Mouse (Mus musculus) cerebellum, adult 9-11 months (tissue): ENCODE data around the gene Rreb1.

Source experiments
- DNase-seq: peaks from one replicate; pipeline ENCODE4 v3.0.0; 2022

The Rreb1 gene

DNA sequence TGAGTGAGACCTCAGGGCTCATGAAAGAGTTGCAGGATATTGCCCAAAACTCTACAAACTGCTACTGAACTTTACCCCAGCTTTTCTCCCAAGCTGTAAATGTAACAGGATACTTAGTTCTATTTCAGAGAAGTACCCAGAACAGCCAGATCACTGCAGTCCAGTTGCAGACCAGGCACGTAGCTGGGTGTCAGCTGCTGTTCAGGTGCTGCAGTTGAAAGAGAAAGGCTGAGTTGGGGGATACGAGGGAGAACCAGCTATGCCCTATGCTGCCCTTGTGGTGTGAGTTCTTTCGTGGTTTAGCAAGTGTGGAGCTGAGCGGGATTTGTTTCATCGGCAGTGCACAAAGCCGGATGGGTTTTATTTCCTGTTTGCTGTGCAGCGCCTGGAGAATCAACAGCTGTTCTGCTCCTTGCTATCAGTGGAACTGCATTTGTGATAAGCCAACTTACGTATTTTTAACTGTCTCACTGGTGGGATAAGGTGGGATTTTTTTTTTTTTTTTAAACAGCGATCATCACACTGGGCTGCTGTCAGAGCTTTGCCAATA is 102.5 kb downstream of the Rreb1 start:
- no peak for DNase-seq

DNA sequence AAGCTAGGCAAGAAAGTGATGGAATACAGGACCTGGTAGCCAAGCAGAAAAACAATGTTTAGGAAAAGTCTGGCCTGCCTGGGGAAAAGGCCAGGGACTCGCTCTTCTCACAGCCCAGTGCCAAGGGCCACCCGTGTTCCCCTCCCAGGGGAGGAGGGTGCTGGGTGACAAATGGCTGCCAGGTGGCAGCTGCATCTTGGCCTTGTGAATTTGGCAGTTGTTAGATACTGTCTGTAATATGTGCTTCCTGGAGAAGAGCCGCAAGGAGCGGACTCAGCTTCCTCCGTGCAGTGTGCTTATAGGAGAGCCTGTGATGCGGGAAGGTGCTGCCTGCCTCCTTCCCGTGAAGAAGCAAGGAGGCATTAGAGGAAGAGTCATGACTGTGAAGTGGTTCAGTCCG is 104.3 kb downstream of the Rreb1 start:
- no peak for DNase-seq

DNA sequence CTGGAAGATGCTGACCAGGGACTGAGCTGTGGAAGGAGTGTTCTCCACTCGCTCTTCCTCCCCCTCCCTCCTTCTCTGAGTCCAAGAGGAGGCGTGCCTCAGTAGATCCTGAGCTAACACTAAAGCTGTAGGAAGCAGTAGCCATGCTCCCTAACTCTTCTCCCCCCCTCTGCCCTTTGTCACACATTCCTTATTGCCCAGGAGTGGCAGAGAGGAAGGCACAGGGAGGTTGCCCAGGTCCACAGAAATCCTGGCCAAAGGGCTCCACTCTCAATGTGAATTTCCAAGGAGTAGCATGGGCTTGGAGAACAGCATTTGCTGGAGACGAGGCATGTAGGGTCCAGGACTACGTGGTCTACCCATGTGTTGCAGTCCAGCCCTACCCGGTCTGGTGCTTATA is 104.8 kb downstream of the Rreb1 start:
- no peak for DNase-seq

DNA sequence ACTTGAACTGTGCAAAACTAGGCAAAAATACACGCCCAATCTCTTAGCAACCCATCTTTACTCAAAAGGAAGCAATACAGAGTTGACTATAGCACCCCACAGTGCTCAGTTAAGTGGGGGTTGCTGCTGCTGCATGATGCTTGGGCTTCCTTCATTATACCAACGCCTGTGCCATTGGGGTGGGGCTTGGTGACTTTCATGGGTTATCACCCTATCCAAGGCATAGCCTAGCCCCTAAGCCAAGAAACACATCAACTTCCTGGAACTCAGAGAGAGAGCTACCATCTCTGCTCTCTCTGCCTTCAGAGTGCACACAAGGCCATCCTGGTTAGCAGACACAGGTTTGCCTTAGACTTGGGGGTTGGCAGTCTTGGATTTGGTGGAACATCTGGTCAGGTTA is 107.2 kb downstream of the Rreb1 start:
- DNase-seq: no peak

DNA sequence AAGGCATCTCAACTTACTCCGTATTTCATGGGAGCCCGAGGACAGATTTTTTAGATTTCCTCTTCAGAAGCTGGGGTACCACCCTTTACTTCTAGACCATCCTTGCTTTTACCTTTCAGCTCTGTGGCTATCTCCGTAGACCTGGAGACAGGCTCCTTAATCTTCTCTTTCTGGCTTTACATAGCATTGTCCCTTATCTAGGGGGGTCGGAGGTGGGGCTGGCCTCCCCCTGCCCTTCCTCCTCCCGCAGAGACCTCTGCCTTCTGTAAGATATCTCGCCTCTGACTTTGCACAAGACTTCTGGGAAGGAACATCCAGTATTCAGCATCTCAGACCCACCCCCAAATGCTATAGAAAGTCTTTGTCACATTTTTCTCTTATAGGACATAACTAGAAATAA is 107.8 kb downstream of the Rreb1 start:
- DNase-seq: no peak

DNA sequence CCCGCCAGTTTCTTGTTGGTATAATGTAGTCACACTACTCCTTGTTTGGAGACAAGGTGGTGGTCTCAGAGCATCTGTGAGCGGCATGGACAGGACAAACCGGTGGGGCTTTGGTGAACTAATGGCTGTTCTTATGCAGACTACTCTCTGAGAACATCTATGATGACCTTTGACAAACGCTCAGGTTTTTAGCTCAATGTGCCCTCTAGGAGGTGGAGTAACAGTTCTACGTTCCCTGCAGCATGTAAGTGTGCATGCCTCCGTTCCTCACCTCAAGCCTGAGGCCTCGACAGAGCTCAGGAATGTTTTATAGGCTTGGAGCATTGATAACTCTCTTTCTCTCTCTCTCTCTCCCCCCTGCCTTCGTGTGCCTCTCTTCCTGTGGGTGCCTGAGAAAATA is 116.6 kb downstream of the Rreb1 start:
- no peak for DNase-seq

DNA sequence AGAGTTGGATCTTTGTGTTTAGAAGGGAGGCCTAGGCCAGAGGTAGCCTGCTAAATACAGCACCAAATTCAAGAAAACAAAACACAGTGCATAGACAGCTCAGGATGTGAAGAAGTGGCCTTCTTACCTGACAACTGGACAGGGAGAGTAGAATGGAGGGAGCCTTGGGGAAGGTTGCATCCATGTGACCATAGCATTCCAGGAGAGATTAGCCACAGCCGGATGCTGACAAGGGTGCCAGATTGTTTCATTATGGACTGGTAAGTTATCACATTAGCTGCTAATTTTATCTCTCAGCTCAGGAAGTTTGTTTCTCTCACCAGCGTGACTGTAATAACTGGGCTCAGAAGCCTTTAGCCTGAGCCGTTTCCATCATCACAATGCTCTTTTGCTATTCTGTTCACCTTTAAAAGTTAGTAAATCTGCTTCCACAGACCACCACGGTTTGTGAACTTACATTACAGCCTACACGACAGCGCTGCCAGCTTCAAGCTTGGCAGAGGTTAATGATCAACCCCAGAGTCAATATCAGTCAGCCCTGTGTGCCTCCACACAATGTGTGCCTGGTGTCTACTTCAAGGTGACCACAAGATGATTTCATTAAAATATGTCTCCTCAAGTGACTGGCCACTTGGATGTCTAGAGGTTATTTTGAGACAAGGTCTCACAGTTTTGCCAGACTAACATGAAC is 117.5 kb downstream of the Rreb1 start:
- no peak for DNase-seq

DNA sequence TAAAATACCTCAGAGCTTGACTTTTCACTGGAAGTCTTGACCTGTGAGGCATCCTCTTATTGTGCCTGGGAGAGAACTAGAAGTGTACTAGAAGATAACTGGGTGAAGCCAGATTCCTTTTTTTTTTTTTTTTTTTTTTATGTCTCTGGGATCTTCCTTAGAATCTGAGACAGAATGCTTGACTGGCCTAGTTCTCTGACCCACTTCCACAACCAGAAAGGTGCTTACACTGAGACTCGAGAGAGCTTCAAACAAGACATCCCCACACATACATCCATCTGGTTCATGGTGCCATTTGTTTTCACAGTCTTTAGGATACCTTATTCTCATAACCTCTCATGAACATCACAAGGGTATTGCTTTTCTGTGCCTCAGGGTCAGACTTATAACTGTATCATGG is 118.2 kb downstream of the Rreb1 start:
- no peak for DNase-seq

DNA sequence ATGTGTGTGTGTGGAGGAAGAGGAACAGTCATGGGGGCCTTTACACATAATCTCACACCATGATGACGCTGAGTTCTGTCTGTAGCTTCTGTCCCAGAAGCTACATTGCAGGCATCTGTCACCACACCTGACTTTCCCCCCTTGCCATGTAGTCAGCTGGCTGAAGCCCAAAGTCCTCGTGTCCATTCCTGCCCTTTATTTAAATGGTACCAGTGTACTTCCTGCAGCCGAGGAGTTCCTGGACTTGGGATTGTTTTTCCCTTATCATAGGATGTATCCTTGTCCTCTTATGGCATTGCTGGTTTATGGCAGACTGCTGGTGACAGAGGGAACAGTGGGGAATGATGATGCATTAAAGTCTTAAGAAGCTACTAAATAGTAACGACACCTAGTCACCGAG is 120.6 kb downstream of the Rreb1 start:
- no peak for DNase-seq

DNA sequence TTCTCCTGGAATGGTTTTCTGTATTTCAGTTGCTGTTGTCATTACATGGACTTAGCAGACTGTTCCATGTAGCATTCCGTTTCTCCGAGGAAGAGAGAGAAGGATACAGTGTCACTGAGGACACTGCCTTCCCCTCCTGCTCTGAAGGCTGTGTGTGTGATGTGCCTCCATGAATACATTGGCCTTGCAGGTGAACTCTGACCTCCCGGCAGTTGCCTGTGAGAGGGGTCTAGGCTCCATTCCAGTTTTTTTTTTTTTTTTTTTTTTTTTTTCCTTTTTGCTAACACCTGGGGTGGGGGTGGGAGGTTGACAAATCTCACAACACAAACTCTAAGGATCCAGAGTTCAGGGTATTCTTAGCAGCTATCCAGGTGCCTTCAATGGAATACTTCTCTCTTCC is 124.8 kb downstream of the Rreb1 start:
- DNase-seq: no peak

DNA sequence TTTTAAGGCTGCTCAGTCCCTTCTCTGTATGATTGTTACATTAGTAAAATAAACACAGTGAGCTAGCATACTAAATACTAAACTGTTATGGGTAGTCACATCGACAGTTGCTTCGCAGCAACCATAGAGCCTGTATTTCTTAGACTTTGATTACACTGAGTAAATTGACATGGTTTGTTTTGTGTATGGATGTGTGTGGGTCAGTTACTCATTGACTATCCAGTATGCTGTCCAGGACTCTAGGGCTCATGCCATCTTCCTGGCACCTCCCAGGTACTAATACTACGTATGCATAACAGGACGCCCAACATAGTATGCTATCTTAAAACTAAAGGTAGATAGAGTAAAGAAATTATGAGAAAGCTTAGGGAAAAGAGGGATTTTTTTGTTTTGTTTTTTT is 125.3 kb downstream of the Rreb1 start:
- no peak for DNase-seq

DNA sequence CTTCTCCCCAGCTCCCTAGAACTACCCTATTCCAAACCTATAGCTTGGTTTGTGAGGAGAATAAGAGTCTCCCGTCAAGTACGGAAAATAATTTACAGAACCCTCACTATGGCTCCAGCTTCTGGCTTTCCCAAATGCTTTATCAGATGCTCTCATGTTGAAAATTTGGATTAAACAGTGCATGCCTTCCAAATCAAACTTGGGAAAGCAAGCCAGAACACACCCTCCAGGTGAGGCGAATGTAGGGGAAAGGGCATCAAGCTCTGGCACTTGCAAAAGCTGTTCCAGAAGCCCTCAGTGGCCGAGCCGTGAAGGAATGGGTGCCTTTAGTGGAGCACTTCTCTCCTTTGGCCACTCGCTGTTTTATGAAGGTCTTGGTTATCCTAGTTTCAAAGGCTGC is 126.2 kb downstream of the Rreb1 start:
- DNase-seq: no peak

DNA sequence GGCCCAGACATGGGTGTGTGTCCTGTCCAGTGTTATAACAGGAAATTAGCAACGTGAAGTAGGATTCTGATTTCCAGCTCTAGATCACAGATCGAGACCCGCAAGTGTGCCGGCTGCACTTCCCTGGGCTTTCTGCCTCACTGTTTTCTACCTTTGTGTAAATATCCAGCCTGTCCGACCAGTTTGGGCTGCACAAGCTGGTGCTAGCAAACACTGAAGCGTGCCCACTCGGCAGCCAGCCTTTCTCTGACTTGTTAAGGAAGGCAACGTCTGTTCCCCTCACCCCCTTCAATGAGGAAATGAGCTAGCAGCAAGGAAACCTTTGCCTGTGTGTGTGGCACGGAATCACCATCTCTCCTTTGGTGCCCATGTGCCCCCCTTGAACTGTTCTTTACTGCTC is 129.9 kb downstream of the Rreb1 start:
- peak; percentile 17 for DNase-seq

DNA sequence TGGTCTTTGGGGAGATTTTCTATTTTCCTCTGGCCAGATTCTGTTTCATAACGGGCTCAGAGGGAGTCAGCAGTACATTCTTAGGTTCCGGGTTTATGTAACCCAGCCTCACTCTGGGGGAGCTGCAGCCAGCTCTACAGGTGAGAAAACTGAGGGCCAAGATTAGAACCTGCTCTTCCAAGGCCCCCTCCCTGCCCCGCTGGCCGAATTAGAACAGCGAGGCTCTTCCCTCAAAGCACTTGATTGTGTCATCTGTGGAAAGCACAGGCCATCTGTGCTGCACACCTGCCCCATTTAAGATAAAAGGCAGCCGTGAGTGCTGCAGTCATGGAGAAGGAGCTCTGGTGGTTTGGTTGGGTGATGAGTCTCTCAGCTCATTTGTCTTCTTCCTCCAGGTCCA is 130.3 kb downstream of the Rreb1 start:
- DNase-seq: peak; percentile 75

DNA sequence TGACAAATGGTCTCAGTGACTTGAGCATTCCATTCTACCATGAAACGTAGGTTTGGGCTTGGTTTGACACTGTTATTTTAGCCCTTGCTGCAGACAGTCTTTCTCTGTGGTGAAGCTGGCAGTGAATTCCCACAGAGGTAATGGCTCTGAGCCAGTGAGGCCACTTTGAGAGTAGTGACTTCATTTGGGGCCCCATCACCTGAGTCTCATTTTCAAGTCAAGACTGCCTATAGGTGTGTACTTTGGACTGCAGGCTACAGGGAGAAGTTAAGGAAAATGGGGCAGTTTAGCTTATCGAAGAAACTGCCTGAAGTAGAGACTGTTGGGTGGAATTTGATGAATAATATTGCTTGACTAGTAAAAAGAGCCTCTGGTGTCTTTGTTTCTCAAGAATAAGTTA is 131.0 kb downstream of the Rreb1 start:
- DNase-seq: no peak

DNA sequence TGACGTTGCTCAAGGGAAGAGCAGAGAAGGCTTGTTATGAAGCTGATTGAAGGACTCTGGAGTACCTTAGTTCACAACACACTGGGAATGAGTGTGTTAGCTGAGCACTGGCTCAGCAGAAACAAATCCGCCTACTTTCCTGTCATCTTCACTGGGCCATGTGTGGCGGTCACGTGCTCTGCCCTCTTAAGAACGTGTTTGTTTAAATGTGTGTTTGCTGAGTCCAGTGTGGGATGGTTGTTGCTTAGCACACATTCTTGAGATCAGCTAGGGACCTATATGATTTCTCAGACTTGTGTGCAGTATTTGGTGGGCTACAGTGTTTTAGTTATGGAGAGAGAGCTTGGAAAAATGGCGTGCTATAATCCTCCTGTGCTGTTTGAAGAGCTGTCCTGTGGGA is 133.8 kb downstream of the Rreb1 start:
- no peak for DNase-seq

DNA sequence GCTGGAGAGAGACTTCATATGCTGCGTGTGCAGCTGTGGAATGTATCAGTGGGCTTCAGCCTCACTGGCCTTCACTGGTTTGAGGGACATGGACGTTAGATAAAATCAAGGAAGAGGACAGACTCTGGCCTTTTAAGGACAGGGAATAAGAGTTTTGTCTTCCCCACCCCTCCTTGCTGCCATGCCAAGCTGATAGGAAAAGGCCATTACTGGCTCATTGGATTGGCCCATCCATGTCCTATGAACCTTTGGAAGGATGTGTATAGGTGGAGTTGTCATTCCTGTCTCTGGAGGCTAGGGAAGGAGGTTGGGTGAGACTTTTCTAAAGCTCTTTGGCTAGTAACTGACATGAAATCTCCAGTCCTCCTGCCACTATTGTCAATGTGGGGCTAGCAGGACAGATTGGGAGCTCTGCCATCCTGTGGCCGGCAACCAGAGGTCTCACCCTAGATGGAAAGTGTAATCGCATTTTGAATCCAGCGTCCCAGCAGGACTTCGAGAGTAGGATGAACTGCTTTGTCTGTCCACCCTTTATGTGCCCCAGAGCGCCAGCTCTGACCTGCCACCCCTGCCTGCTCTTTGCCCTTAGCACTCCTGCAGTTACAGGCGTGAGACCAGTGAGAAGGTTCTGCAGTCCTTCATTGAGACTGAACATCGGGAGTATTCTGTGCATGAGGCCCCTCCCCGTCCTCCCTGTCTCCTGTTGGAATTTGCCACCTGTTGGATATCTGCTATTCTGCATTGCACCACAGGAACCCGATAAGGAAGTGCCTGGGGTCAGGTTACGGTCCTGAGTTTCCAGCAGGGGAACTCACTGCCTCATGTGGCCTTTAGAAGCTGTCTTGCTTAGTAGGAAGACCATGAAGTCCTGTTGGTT is 134.6 kb downstream of the Rreb1 start:
- no peak for DNase-seq

DNA sequence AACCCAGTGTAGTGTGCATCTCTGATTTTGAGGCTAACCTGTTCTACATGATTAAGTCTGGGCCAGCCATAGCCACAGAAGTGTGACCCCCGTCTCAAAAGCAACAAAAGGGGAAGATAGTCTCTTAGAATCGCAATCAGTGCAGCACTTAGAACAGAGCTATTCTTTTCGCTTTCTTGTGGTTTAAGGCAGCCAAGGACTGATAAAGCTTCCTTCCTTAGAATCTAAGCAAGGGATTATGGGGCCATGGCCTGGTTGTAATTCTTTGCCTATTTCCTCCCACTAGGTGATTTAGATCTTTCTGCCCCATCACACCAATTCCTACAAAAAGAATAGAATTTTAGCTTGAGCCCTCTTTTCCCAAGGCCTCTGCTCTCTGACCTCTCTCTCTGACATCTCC is 135.8 kb downstream of the Rreb1 start:
- no peak for DNase-seq

DNA sequence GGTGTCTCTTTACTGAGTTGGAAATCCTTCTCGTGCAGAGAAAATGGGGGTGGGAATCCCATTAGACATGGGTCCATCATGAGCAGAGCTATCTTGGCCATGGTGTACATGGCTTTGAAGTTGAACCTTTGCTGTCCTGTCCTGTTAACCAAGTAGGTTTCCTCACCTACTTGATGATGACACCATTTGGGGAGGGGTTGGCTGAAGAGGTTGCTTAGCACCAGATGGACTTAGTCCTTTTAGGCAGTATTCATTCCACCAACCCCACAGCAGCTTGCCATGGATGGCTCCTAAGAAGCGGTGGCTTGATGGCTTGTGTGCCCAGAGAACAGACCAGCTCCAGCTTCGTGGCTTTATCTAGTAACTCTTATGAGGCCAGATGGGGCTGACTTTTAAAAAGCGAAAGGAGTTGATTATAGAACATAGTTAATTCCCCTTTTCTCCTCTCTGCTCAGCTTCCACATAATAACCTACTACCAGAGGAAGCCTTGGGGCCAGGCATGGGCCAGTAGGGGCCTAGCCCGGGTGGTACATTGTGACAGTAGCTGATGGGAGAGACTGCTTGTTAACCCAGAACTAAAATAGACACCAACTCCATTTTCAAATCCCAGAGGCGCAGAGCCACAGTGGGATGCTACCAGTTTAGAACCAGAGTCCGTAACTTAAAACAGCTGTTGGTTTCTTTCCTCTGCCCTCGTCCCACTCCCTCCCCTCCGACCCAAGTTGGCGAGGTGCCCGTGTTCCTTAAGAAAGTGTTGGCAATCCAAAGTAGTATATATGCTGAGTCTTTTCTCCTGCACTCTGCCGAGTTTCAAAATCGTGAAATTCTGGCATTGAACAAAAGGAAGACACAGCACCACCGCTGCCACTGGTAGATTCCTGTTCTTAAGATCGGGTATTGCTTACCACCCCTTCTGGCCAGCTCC is 140.4 kb downstream of the Rreb1 start:
- DNase-seq: no peak

DNA sequence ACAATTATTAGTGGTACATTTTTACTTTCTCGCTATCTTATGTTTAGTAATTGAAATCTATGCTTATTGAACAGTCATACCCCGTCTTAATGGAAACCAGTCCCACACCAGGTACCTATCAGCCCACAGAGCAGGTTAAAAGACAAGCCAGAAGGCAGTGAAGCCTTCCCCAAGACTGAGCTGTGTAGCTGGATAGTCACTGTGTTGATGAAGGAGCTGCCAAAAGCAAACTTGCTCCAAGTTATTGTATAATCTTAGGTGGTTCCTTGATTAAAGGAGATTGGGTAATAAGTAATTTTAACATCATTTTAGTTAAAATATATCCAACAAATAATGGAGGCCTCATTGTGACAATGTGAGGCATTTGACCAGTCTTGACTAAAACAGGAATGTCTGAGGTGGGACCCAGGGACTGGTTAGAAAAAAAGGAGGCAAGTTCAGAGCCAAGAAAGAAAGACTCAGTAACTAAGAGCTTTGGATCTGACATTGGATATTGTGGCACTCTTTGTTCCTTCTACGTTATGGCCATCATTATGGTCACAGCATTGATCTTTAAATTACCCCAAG is 141.6 kb downstream of the Rreb1 start:
- no peak for DNase-seq

DNA sequence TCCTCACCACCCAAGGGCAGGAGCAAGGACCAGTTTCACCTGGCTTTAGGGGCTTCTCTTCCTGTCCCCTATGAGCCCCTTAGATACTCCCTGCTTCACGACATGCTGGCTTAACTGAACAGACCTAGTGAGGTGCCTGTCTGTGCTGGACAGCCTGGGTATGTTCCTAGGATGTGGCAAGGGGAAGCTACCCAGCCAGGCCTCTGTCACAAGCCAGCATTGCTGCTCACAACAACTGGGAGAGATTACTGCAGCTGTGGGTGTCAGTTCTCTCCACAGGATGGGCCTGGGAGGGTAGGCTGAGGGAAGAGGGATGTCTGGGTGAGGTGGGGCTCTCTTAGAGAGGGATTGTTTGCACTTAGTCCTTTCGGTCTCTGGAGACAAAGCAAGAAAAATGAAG is 142.5 kb downstream of the Rreb1 start:
- no peak for DNase-seq

DNA sequence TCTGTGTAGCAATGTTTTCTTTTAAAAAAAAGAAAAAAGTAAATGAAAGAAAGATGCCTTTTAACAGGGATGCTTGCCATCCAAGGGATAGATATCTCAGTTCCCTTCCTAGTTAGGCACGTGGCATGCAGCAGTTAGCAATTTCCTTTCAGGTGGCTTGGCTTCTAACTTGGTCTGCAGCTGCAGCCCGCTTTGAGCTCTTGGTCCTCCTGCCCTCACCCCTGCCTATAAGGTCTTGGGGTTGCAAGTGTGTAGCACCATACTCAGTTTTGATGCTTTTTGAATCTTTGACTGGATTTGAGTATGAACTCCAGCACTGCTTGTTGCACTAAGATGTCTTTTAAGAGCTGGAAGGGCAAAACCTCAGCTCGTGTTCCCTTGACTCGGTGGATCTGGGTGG is 144.9 kb downstream of the Rreb1 start:
- DNase-seq: no peak
